Mouse (Mus musculus) midbrain, embryonic 13.5 days (tissue): ENCODE results near the gene Fmnl3. TPM values are rescaled to one million over a fixed set of nuclear protein-coding genes. Genes with fewer than 3 reads are reported as not detected.

ENCODE experiments used
- ATAC-seq: fragments of 200-750 bp; cut with Nextera tagmentation; 2 replicates; pipeline ENCODE4 v1.8.0; 2017; ENCODE audit warnings: mild to moderate bottlenecking, moderate TSS enrichment, moderate library complexity
- H3K27ac ChIP-seq: fragments of 300-500 bp; sonication (generic); 2 replicates; pipeline ENCODE4 v1.5.1; 2015; ENCODE audit warnings: inconsistent platforms, mild to moderate bottlenecking, moderate library complexity
- H3K27me3 ChIP-seq: fragments of 300-500 bp; sonication (generic); 2 replicates; pipeline ENCODE4 v1.6.1; 2015; ENCODE audit warnings: mild to moderate bottlenecking, inconsistent platforms
- H3K36me3 ChIP-seq: fragments of 300-500 bp; sonication (generic); 2 replicates; pipeline ENCODE4 v1.6.1; 2015; ENCODE audit warnings: mild to moderate bottlenecking, inconsistent platforms
- H3K4me1 ChIP-seq: fragments of 300-500 bp; sonication (generic); replicated peaks from 2 replicates; pipeline ENCODE4 v1.6.1; 2015; ENCODE audit warnings: inconsistent platforms
- H3K4me2 ChIP-seq: fragments of 300-500 bp; sonication (generic); replicated peaks from 2 replicates; pipeline ENCODE4 v1.6.1; 2015; ENCODE audit warnings: moderate library complexity, mild to moderate bottlenecking, inconsistent platforms
- H3K4me3 ChIP-seq: fragments of 300-500 bp; sonication (generic); replicated peaks from 2 replicates; pipeline ENCODE4 v1.5.1; 2015; ENCODE audit warnings: mild to moderate bottlenecking, inconsistent platforms
- H3K9ac ChIP-seq: fragments of 300-500 bp; sonication (generic); replicated peaks from 2 replicates; pipeline ENCODE4 v1.6.1; 2015; ENCODE audit warnings: mild to moderate bottlenecking, inconsistent platforms
- H3K9me3 ChIP-seq: fragments of 300-500 bp; sonication (generic); 2 replicates; pipeline ENCODE4 v1.6.1; 2016; ENCODE audit warnings: mild to moderate bottlenecking, inconsistent platforms
- WGBS: fragments of 180-500 bp; shearing (Covaris S2); methylation state at CpG from one replicate; pipeline ENCODE4 v1.1.7; 2015; 5-methylcytosine and 5-hydroxymethylcytosine counted together
- polyA plus RNA-seq: library from polyadenylated mRNA; unstranded; fragments of >200 nt; fragmentation: Nextera tagmentation; extraction: Ambion mirVana; gene quantifications from 2 replicates; pipeline ENCODE4 v1.2.1, GENCODE M21; 2015

The Fmnl3 gene
- polyA plus RNA-seq, 1 experiment from 2014 or later: 8.5 TPM

- H3K4me1 ChIP-seq: peaks cover 5% of the 10 kb centered on the region; the same call in 1 of the 2 replicates
- ATAC-seq: no peak
- no peak overlapping the region for H3K4me3 ChIP-seq
- H3K27me3 ChIP-seq: no peaks in the 10 kb centered on the region
- no peak overlapping the region for H3K9ac ChIP-seq
- no peaks in the 10 kb centered on the region for H3K36me3 ChIP-seq
- no peaks in the 10 kb centered on the region for H3K9me3 ChIP-seq
- H3K27ac ChIP-seq: no peak overlapping the region
- WGBS: 93% methylated on average over 9 of the region's 9 CpGs
- no peak overlapping the region for H3K4me2 ChIP-seq
Observed at GRCm38 (mm10) chr15:99358952-99359351, 11.3 kb downstream of the Fmnl3 start.

GRCm38 (mm10) chr15:99356462-99356861, 13.8 kb downstream of the Fmnl3 start:
- 89% methylated on average over 6 of the region's 6 CpGs for WGBS
- H3K27ac ChIP-seq: no peak overlapping the region

GRCm38 (mm10) chr15:99355660-99356059, 14.6 kb downstream of the Fmnl3 start:
- Histone ChIP-seq H3K36me3 (no peaks in the 10 kb centered on the region), H3K27me3 (no peaks in the 10 kb centered on the region), H3K9ac (no peak overlapping the region), H3K9me3 (no peaks in the 10 kb centered on the region), H3K4me3 (no peak overlapping the region), H3K4me2 (no peak overlapping the region), H3K4me1 (peaks cover 5% of the 10 kb centered on the region; the same call in 1 of the 2 replicates), H3K27ac (no peak overlapping the region)
- 77% methylated on average over 6 of the region's 6 CpGs for WGBS
- no peak for ATAC-seq

More at GRCm38 (mm10) chr15:99356462-99356861, 13.8 kb downstream of the Fmnl3 start:
- Histone ChIP-seq H3K27me3 (no peaks in the 10 kb centered on the region), H3K4me3 (no peak overlapping the region), H3K4me2 (no peak overlapping the region), H3K4me1 (peaks cover 5% of the 10 kb centered on the region; the same call in 1 of the 2 replicates), H3K9ac (no peak overlapping the region), H3K9me3 (no peaks in the 10 kb centered on the region), H3K36me3 (no peaks in the 10 kb centered on the region)
- ATAC-seq: no peak

- H3K4me3 ChIP-seq: no peak overlapping the region
- ATAC-seq: no peak
- H3K9me3 ChIP-seq: no peaks in the 10 kb centered on the region
- H3K4me1 ChIP-seq: peaks cover 5% of the 10 kb centered on the region; the same call in 1 of the 2 replicates
- H3K9ac ChIP-seq: no peak overlapping the region
- H3K27me3 ChIP-seq: no peaks in the 10 kb centered on the region
- no peak overlapping the region for H3K4me2 ChIP-seq
- WGBS: 80% methylated on average over 5 of the region's 5 CpGs
- H3K36me3 ChIP-seq: no peaks in the 10 kb centered on the region
- H3K27ac ChIP-seq: no peak overlapping the region
Observed at GRCm38 (mm10) chr15:99352306-99352705, 18.0 kb downstream of the Fmnl3 start.

GRCm38 (mm10) chr15:99351610-99352009, 18.7 kb downstream of the Fmnl3 start:
- H3K27ac ChIP-seq: no peak overlapping the region
- H3K4me1 ChIP-seq: peaks cover 5% of the 10 kb centered on the region; the same call in 1 of the 2 replicates
- no peak overlapping the region for H3K4me2 ChIP-seq
- ATAC-seq: no peak
- H3K27me3 ChIP-seq: no peaks in the 10 kb centered on the region
- WGBS: 85% methylated on average over 6 of the region's 6 CpGs
- H3K4me3 ChIP-seq: no peak overlapping the region
- no peaks in the 10 kb centered on the region for H3K36me3 ChIP-seq
- H3K9ac ChIP-seq: no peak overlapping the region
- H3K9me3 ChIP-seq: no peaks in the 10 kb centered on the region

- no peak overlapping the region for H3K4me2 ChIP-seq
- ATAC-seq: no peak
- no peak overlapping the region for H3K27ac ChIP-seq
- no peak overlapping the region for H3K9ac ChIP-seq
- WGBS: 80% methylated on average over 4 of the region's 4 CpGs
- no peaks in the 10 kb centered on the region for H3K36me3 ChIP-seq
- no peaks in the 10 kb centered on the region for H3K9me3 ChIP-seq
- H3K4me1 ChIP-seq: peaks cover 17% of the 10 kb centered on the region
- no peak overlapping the region for H3K4me3 ChIP-seq
- H3K27me3 ChIP-seq: no peaks in the 10 kb centered on the region
Observed at GRCm38 (mm10) chr15:99344961-99345360, 25.3 kb downstream of the Fmnl3 start.

- 75% methylated on average over 8 of the region's 8 CpGs for WGBS
- no peaks in the 10 kb centered on the region for H3K27me3 ChIP-seq
- H3K4me3 ChIP-seq: no peak overlapping the region
- H3K36me3 ChIP-seq: no peaks in the 10 kb centered on the region
- peaks cover 21% of the 10 kb centered on the region for H3K4me1 ChIP-seq
- H3K27ac ChIP-seq: peak overlapping the region; percentile 22; the same call in 1 of the 2 replicates
- no peaks in the 10 kb centered on the region for H3K9me3 ChIP-seq
- no peak overlapping the region for H3K9ac ChIP-seq
- ATAC-seq: no peak
- H3K4me2 ChIP-seq: no peak overlapping the region
Observed at GRCm38 (mm10) chr15:99344148-99344870, 26.0 kb downstream of the Fmnl3 start.

GRCm38 (mm10) chr15:99343414-99344147, 26.7 kb downstream of the Fmnl3 start:
- H3K4me3 ChIP-seq: no peak overlapping the region
- peak overlapping the region; percentile 22; the same call in 1 of the 2 replicates for H3K27ac ChIP-seq
- H3K36me3 ChIP-seq: no peaks in the 10 kb centered on the region
- 68% methylated on average over 5 of the region's 5 CpGs for WGBS
- H3K4me2 ChIP-seq: no peak overlapping the region
- peaks cover 21% of the 10 kb centered on the region for H3K4me1 ChIP-seq
- H3K9me3 ChIP-seq: no peaks in the 10 kb centered on the region
- no peak for ATAC-seq
- H3K9ac ChIP-seq: no peak overlapping the region
- H3K27me3 ChIP-seq: no peaks in the 10 kb centered on the region

GRCm38 (mm10) chr15:99342194-99342981, 27.9 kb downstream of the Fmnl3 start:
- WGBS: 49% methylated on average over 9 of the region's 9 CpGs

GRCm38 (mm10) chr15:99341102-99341501, 29.2 kb downstream of the Fmnl3 start:
- WGBS: 93% methylated on average over 3 of the region's 3 CpGs
- H3K4me3 ChIP-seq: no peak overlapping the region
- no peak overlapping the region for H3K27ac ChIP-seq
- ATAC-seq: no peak
- H3K36me3 ChIP-seq: no peaks in the 10 kb centered on the region
- H3K9me3 ChIP-seq: no peaks in the 10 kb centered on the region
- H3K4me2 ChIP-seq: no peak overlapping the region
- H3K9ac ChIP-seq: no peak overlapping the region
- no peaks in the 10 kb centered on the region for H3K27me3 ChIP-seq
- H3K4me1 ChIP-seq: peaks cover 21% of the 10 kb centered on the region

More at GRCm38 (mm10) chr15:99342194-99342981, 27.9 kb downstream of the Fmnl3 start:
- H3K27ac ChIP-seq: no peak overlapping the region
- no peak for ATAC-seq
- no peak overlapping the region for H3K9ac ChIP-seq
- no peaks in the 10 kb centered on the region for H3K36me3 ChIP-seq
- H3K4me1 ChIP-seq: peaks cover 21% of the 10 kb centered on the region
- no peaks in the 10 kb centered on the region for H3K9me3 ChIP-seq
- H3K4me2 ChIP-seq: no peak overlapping the region
- H3K4me3 ChIP-seq: no peak overlapping the region
- H3K27me3 ChIP-seq: no peaks in the 10 kb centered on the region

- WGBS: 62% methylated on average over 6 of the region's 6 CpGs
Observed at GRCm38 (mm10) chr15:99339669-99340068, 30.6 kb downstream of the Fmnl3 start.

More at GRCm38 (mm10) chr15:99339669-99340068, 30.6 kb downstream of the Fmnl3 start:
- Histone ChIP-seq H3K9me3 (no peaks in the 10 kb centered on the region), H3K27ac (no peak overlapping the region), H3K27me3 (no peaks in the 10 kb centered on the region), H3K4me2 (no peak overlapping the region), H3K9ac (no peak overlapping the region), H3K4me1 (peaks cover 21% of the 10 kb centered on the region), H3K4me3 (no peak overlapping the region), H3K36me3 (0 out of 2 replicates have a peak, but pooled peaks cover 3% of the 10 kb centered on the region)
- ATAC-seq: no peak
